Mouse (Mus musculus): Measurements from ENCODE around the gene Gm19345.

Gene Gm19345

DNA sequence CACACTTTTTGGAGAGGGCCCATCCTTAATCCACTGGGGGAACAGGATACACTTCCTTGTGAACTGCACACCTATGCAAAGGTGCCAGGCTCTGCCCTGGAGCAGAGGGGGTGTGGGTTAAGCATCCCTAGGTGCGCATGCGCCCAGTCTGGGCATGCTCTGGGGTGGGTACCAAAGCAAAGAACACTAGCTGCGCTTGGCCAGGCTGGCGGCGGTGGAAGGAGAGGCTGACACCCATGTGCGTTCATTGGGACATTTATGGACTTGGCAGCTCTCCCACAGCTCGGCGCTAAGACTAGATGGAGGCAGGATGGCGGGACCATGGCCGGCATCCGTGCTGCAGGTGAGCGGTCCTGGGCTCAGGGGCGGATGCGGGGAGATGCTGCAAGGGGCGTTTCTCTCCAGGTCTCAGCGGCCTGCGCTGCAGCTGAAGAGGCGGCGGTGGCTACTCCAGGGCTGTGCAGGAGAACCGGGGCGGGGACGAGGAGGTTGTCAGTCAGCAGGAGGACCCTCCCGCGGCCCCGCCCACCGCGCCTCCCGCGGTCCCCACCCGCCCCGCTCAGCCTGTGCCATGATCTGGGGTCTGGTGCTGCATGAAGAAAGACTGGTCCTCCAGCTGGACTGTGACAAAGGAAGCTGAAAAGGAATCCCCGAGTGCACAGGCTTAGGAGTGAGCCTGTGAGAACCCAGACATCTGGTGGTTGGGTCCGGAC is at the start of gene Gm19345:
Gene Gm19345, plus strand, starts transcription at position 146 of the 713 bp plus-strand sequence.
- no peak for DNase-seq (ENCODE audit: extremely low spot score, low read depth, low spot score)

DNA sequence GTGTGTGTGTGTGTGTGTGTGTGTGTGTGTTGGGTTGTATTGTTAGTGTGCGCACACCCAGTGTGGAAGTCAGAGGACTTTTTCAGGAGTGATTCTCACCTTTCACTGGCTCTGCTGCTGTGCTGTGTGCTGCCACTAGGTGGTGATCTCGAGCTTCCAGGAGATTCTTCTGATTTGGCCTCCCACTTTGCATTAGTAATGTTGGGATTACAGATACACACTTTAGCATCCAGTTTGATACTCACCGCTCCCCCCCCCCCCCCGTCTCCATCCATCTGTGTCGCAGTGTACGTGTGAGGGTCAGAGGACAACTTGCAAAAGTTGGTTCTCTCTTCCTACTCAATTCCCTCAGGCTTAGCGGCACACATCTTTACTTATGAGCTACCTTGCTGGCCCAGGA is 48.8 kb upstream of the Gm19345 start:
- no peak for DNase-seq (ENCODE audit: extremely low spot score, low read depth, low spot score)

DNA sequence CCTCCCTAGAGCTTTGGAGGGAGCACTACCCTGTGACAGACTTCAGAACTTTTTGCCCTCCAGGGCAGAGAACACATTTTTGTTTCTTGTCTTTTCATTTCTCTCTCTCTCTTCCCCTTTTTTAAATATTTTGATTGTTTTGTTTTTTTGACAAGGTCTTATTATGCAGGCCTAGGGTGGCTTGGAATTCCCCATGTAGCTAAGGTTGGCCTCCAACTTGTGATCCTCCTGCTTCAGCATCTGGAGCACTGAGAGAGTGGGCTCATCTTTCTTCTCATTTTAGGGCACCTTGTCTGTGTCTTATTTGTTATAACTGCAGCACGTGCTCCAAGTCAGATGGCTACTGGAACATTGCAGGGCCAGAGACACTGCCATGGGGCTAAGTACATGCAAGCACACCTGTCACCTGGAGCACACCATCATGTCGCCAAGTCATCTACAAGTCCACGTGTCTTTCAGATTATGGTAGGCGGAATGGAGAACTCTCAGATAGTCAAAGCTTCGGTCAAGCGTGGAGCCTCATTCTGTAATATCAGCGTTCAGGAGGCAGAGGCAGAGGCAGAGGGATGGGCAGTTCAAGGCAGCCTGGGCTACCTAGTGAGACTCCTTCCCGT is 45.3 kb upstream of the Gm19345 start:
- no peak for DNase-seq (ENCODE audit: extremely low spot score, low read depth, low spot score)

DNA sequence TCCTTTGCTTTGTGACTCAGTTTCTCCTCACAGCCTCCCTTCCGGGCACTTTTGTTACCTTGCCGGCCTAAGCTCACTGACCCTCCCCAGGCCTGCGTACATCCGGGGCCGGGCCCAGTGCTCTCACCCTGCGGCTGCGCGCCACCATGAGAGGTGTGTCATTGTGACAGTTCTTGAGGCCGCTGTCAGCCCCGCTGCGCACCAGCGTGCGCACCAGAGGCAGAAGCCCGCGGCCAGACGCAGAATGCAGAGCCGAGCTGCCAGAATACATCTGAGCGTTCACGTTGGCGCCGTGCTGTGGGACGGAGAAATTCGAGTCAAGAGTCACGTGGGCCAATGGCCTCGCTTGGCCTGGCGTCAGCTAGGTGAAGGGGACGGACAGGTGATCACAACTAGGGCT is 42.4 kb upstream of the Gm19345 start:
- DNase-seq (ENCODE audit: extremely low spot score, low read depth, low spot score), result no peak

DNA sequence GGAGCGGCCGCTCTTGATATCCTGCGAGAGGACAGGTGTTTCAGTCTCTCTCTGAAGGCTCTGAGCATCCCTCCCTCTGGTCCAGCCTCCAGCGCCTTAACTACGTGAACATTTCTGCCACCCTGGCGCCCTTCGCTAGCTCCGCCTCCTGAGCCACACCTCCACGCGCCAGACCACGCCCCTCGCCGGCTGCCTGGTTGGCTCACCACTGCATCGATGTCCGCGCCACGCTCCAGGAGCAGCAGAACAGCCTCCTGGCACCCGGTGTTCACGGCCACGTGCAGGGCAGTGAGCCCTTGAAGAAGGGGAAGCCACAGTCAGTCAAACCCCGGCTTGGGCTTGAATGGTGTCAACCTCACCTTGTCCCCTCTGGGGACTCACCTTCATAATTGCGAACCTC is 40.7 kb upstream of the Gm19345 start:
- no peak for DNase-seq (ENCODE audit: extremely low spot score, low read depth, low spot score)

DNA sequence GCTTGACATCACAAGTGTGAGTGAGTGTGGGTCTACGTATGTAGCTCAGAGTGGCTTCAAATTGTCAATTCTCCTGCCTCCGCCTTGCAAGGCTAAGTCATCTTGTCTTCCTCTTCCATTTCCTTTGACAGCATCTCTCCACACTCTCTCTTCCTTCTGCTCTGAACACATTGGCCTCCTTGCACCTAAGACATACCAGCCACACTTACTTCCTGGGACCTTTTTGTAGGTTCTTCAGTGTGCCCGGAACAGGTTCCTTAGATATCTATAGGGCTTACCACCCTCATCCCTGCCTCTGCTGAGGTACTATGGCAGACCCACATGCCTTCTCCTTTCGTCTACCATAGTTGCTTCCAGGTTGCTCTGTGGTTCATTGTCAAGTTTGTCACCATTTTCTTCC is 38.6 kb upstream of the Gm19345 start:
- DNase-seq (ENCODE audit: extremely low spot score, low read depth, low spot score), result no peak

DNA sequence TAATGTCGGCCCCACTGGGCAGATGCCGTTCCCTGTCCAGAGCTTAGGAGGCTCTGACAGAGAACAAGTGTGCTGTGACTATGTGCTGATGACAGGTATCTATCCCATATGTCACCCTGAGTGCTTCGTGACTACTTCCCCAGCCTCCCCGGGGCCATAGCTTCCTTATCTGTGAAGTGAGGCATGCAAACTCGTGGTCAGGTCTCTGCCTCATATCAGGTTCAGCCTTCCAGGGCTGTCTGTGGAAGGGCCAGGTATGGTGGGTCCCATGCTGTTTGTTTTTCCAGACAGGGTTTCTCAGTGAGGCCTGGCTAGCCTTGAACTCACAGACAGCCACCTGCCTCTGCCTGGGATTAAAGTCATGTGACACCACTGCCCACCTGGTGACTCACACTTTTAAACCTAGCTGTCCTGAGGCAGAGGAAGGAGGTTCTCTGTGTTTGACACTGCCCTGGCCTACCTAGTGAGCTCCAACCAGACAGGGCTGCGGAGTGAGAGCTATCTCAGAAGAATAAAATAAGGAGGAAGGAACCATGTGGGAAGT is 38.2 kb upstream of the Gm19345 start:
- DNase-seq (ENCODE audit: extremely low spot score, low read depth, low spot score), result no peak

DNA sequence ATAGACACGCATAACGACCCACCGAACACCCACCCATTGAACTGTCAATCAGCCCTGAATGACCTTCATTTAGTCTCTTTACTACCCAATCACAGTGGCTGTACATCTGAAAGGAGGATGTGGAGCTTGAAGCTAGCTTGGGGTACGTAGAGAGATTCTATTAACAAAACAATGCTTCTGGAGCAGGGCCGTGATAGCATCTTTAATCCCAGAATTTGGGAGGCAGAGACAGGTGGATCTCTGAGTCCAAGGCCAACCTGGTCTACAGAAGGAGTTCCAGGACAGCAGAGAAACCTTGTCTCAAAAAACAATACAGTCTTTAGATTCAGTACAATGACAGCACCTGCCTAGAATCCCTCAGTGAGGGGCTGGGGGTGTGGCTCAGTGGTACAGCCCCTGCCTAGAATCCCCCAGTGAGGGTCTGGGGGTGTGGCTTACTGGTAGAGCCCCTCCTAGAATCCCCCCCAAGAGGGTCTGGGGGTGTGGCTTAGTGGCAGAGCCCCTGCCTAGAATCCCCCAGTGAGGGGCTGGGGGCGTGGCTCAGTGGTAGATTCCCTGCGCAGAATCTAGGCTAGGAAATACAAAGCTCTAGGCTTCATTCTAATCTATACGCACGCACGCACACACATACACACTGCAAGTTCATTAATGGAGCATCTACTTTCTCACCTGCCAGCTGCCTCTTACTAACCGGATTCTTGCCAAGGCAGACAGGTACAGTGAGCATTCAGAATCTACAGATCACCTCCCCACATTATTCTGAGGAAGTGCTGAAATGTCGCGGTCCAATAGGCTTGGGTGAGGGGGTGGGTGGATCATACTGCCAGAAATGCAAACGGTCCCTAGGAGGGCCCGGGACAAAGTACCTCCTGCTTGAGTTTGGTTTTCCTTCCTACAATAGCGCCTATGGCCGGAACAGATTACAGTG is 36.2 kb upstream of the Gm19345 start:
- no peak for DNase-seq (ENCODE audit: extremely low spot score, low read depth, low spot score)

DNA sequence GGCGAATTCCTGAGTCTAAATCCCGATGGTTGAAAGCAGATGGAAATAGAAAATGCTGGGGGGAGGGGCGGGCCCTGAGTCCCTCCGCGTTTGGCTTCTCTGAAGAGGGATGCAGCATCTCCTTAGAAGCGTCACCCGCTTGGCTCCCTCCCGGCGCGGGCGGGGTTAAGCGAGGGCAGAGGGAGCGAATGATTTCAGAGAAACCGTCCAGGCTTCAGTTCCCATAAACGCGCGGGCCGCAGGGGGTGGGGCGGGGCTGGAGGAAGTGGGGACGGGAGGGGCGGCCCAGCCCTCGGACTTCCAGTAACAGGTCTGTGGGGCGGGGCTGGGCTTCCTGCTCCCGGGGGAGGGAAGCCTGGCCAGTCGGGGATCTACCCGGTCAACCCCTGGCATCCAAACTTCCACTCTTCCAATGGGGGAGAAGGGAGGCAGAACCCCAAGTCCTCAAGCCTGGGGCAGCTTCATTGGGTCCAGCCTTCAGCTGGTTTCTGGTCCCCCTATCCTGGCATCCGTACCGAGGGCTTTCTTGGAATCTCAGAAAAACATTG is 35.5 kb upstream of the Gm19345 start:
- no peak for DNase-seq (ENCODE audit: extremely low spot score, low read depth, low spot score)

DNA sequence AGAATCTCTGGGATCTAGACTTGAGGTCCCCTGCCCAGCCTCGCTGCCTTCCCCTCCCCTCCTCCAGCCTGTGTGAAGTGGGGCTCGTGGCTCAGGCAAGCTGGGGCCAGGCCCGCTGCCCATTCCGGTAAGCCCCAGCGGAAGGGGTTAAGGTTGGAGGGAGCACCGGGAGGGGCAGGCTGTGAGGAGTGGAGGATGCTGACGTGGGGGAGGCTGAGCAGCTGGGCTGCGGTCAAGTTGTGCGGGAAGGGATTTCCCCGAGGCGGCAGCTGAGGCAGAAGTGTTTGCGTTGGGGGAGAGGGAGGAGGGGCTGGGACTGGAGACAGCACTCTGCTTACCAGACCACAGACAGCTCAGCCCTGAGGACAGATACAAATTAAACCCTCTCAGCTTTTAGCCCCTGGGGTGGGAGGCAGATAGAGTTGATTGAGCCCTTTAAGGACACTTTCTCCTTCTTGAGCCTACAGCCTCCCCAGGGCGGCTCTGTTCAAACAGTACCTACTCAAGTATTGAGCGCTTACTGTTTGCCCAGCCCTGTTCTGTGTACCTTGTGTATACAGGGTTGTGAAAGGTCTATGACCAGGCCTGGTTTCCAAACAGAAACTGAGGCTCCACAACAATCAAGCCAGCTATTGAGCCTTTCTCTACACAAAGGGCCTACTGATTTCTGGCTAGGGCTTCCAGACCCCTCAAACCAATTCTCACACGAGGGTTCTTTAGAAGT is 34.3 kb upstream of the Gm19345 start:
- no peak for DNase-seq (ENCODE audit: extremely low spot score, low read depth, low spot score)

DNA sequence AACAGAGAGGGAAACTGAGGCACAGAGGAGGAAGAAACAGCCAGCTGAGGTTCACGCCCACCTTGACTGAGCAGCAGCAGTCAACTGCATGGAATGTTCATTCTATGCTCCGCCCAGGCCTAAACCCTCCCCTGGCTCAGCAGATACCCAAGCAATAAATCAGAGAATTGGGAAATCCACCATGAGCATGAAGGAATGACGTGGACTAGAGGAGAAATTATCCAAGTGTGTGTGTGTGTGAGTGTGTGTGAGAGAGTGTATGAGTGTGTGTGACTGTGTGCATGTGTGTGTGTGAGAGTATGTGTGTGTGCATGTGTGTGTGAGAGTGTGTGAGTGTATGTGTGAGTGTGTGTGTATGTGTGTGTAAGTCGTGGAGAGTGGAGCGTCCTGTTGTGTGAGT is 33.4 kb upstream of the Gm19345 start:
- no peak for DNase-seq (ENCODE audit: extremely low spot score, low read depth, low spot score)

DNA sequence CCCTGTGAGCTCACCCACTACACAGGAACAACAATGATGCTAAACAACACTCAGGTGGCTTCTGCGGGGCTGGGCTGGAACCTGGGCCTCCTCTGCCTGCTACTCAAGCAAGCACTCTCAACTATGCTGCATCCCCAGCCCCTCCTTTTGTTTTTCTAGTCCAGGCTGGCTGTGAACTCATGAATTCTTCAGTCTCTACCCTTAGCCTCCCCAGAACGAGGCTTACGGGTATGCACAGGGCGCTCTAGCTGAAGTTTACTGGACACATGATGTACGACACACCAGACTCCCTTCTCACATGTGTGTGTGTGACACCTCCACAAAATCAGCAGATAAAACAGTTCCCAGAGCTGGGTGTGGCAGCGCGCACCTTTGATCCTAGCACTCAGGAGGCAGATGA is 32.9 kb upstream of the Gm19345 start:
- no peak for DNase-seq (ENCODE audit: extremely low spot score, low read depth, low spot score)

DNA sequence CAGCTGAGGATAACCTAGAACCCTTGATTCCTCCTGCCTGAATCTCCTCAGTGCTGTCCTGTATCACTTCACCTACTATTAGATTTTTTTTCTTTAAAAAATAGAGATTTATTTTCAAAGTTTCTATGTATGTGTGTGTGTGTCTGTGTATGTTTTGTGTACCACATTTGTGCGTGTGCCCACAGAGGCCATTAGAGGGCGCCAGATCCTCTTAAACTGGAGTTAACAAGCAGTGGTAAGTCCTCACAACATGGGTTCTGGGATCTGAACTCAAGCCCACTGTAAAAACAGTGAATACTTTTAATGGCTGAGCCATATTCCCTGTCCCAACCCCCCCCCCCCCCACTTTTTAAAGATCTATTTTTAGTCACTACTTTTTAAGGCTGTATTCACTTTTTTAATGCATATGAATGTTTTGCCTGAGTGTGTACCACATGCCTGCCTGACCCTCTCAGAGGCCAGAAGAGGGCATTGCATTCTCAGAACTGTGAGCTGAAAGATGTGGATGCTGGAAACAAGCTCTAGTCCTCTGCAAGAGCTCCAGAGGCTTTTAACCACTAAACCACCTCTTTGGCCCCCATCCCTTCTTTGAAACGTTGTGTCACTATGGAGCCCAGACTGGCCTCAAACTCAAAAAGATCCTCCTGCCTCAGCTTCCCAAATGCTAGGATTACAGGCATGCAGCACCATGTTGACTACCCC is 31.3 kb upstream of the Gm19345 start:
- no peak for DNase-seq (ENCODE audit: extremely low spot score, low read depth, low spot score)

DNA sequence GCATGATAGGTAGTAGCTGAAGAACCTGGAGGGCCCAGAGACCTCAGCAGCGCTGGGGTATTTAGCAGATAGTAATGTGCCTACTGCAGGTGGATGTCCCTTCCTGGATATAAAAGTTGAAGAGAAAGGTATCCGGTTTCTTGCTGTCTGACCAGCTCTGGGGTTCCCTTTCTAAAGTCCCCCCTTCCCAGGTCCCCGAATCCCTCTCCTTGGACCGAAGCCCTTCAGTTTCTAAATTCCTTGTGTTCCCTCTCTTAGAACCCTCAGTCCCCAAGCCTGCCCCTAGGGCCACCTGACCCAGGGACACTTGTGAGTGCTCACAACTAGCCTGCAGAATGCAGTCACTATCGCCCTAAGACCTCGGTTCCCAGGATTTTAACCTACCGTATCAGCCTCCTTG is 30.2 kb upstream of the Gm19345 start:
- no peak for DNase-seq (ENCODE audit: extremely low spot score, low read depth, low spot score)

DNA sequence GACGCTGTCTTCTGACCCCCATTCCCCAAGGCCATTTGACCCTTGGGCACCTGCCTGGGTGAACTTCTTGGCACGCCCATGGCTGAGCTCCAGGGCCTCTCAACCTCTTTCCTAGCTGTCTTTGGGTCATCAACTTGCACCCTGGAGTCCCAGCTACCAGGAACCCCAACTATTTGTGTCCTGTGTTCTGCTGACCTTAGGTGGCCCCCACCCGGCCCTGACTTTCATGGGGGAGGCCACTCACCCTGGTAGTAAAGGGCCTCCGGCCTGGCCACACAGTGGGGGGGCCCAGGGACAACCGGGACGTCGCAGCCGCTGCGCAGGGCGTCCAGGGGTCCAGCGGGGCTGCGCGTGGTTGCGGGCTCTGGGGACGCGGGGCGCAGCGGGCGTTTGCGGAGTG is 29.6 kb upstream of the Gm19345 start:
- no peak for DNase-seq (ENCODE audit: extremely low spot score, low read depth, low spot score)

DNA sequence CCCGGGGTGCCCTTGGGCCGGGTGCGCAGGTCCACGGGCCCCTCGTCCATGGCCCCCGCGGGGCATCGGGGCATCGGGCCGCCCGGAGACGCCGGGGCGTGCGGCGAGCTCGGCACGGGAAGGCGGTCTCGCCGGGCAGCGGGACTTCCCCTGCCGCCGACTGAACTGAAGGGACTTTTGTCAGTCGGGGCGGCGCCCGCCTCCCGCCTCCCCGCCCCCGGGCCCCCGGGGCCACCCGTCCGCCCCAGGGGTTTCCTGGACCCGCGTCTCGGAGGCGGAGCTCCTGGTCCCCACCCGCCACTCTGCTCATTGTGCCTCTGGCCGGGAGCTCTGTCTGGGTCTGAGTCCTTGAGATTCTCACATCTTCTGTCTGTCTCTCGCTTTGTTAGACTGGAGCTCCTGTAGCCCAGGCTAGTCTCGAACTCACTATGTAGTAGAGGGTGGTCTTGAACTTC is 29.2 kb upstream of the Gm19345 start, which contains the start of gene Bcl3:
Gene Bcl3, minus strand, starts transcription at position 167 of the 455 bp plus-strand sequence.
- DNase-seq (ENCODE audit: extremely low spot score, low read depth, low spot score), result no peak

DNA sequence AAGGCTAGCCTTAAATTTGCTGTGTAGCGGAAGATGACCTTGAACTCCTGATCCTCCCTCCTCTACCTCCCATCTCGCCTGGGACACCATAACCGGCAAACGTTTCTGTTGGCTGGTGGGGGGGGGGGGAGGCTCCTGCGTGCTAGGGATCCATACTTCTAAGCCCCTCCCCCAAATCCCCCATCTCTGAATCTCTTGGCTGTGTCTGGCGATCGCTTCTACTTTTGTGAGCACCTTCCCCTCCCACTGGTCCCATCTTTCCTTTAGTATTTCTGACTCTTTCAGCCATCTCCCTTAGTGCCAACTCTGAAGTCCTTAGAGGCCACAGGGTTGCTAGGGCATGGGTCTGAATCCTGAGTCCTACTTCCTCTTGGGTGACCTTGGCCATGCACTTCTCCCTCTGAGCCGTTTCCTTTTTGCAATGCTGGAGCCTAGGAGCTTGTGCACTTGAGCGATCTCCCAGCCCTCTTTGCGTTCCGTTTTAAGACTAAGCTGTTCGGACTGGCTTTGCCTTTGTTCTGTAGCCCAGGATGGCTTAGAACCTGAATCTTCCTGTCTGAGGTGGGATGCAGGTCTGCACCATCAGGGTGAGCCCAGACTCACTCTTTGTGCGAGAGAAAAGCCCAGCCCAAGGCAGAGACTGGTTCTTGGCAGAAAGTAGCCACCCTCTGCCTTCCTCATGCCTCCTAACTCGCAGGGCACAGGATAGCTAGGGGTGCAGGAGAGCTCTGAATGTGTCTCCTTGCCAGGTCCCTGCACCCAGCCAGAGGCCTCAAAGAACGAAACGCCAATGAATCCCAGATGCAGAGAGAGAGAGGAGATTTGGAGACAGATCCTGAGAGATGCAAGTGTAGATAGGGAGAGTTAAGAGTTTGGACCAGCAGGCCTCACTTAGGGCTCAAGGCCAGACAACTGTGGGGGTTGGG is 28.3 kb upstream of the Gm19345 start:
- DNase-seq (ENCODE audit: extremely low spot score, low read depth, low spot score), result no peak

DNA sequence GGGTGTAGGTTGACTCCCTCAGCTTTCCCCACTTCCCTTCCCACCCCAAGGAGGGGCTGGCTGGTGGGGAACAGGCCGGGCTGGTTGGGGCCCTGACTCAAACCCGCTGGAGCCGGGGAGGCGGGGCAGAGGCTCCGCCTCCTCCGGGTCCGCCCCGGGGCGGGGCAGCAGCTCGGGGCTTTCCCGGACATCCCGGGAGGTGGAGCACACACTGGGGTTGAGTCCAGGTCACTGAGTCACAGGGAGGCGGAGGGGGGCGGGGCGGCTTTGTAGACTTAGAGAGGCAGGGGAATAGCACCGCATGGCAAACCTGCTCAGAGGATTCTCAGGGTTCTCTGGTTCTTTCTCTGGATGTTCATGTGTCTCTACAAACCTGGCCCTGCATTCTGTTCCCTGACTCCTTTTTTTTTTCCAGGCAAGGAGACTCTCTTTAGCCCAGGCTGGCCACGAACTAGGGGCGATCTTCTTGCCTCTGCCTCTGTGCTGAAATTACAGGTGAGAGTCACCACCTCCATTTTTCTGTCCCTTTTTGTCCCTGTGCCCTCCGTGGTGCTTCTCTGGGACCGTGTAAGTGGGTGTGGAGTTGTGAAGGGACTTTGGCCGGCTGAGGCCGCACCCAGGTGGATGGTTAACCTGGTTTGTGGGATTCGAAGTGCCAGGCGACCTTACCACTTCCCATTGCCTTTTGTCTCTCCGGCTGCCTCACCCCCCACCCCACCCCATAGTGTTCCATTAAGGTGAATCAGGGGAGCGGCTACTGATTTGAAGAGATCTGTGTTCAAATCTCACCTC is 27.4 kb upstream of the Gm19345 start:
- DNase-seq (ENCODE audit: extremely low spot score, low read depth, low spot score), result no peak

All from hindlimb bud, embryonic 11.5 days (tissue).